Mouse (Mus musculus) ES-E14 (cell line): ENCODE results near the gene Dclk1. TPM values are rescaled to one million over a fixed set of nuclear protein-coding genes. Genes with fewer than 3 reads are reported as not detected.

ENCODE experiments used
- DNase-seq: peaks from one replicate; pipeline ENCODE4 v3.0.0-alpha.2; 2013; ENCODE audit warnings: low read depth, low spot score
- H3K27ac ChIP-seq: 2 replicates; pipeline ENCODE4 v1.5.1; 2012; ENCODE audit warnings: low read depth, mild to moderate bottlenecking, low read length, moderate library complexity, mixed read lengths; ENCODE audit not compliant: poor library complexity, insufficient read depth, severe bottlenecking
- H3K36me3 ChIP-seq: 2 replicates; pipeline ENCODE4 v1.6.1; 2012; ENCODE audit warnings: mild to moderate bottlenecking, low read length, moderate library complexity, mixed read lengths; ENCODE audit not compliant: control insufficient read depth, poor library complexity, insufficient read depth, severe bottlenecking
- H3K4me1 ChIP-seq, 2 experiments: fragments of 150-350 bp in 1 of 2; sonication (generic) in 1 of 2; 2 replicates each; pipeline ENCODE4 v1.6.1; 2012; ENCODE audit warnings: low read length in 2 of 2, mild to moderate bottlenecking in 1 of 2, mixed read lengths in 1 of 2; ENCODE audit not compliant: control insufficient read depth in 2 of 2, insufficient read depth in 2 of 2, poor library complexity in 1 of 2
- H3K4me3 ChIP-seq, 2 experiments: fragments of 150-350 bp in 1 of 2; sonication (generic) in 1 of 2; 2 replicates each; pipeline ENCODE4 v1.5.1; 2012; ENCODE audit warnings: low read length in 2 of 2, low read depth in 1 of 2, mild to moderate bottlenecking in 1 of 2, mixed read lengths in 1 of 2; ENCODE audit not compliant: insufficient read depth in 1 of 2, poor library complexity in 1 of 2, severe bottlenecking in 1 of 2
- H3K9ac ChIP-seq: 2 replicates; pipeline ENCODE4 v1.6.1; 2012; ENCODE audit warnings: low read depth, mild to moderate bottlenecking, low read length, mixed read lengths; ENCODE audit not compliant: poor library complexity, insufficient read depth, severe bottlenecking
- H3K9me3 ChIP-seq: fragments of 150-350 bp; sonication (generic); 2 replicates; pipeline ENCODE4 v1.6.1; 2012; ENCODE audit warnings: low read depth, mild to moderate bottlenecking, low read length; ENCODE audit not compliant: control insufficient read depth, insufficient read depth
- CHD2 ChIP-seq: IDR thresholded peaks from 2 replicates; pipeline ENCODE4 v1.6.1; 2014; ENCODE audit warnings: mild to moderate bottlenecking, low read depth, low read length, inconsistent platforms
- HCFC1 ChIP-seq: IDR thresholded peaks from 2 replicates; pipeline ENCODE4 v1.6.1; 2012; ENCODE audit warnings: low read length, inconsistent platforms, borderline replicate concordance; ENCODE audit not compliant: insufficient read depth
- MAFK ChIP-seq: IDR thresholded peaks from 2 replicates; pipeline ENCODE4 v1.6.1; 2014; ENCODE audit warnings: mild to moderate bottlenecking, low read depth, low read length, inconsistent platforms; ENCODE audit not compliant: insufficient read depth
- ZC3H11A ChIP-seq: IDR thresholded peaks from 2 replicates; pipeline ENCODE4 v1.6.1; 2012; ENCODE audit warnings: low read depth, mild to moderate bottlenecking, inconsistent platforms, low read length, borderline replicate concordance
- ZNF384 ChIP-seq: IDR thresholded peaks from 2 replicates; pipeline ENCODE4 v1.6.1; 2012; ENCODE audit warnings: low read depth, low read length, inconsistent platforms
- in situ Hi-C, 2 experiments: fragments of 600-800 bp; cut with MboI; formaldehyde crosslinking; loops; one replicate each; pipeline ENCODE4 v1.15.1; 2025; ENCODE audit warnings: low sequenced_read_pairs in 2 of 2, inconsistent platforms in 1 of 2; ENCODE audit not compliant: unreplicated experiment in 2 of 2
- total RNA-seq: library from RNA; depleted of rRNA; stranded (reverse); fragments of 300-350 nt; gene quantifications from 2 replicates; pipeline ENCODE4 v1.2.3, GENCODE M21; 2012

The Dclk1 gene
- total RNA-seq, 1 experiment, result 1.7 TPM

DNA sequence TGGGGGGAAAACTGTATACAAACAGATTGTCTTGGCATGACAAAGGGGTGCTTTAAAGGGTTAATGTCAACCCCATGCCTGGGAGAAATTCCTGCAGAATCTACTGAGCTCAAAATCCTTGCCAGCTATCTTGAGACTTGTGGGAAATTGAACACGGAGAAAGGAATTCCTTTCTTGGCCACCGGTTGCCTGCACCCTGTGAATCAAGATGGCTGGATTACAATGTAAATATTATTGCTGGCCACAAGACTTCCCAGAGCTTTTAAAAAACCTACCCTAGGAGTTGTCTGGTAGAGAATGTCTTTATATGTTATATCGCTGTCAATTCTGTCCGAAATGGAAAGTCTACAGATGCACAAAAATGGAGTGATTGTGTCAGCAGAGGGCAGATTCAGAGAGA is 28.4 kb upstream of the Dclk1 start:
- Histone ChIP-seq H3K27ac (no peak overlapping the region), H3K9me3 (no peaks in the 10 kb centered on the region), H3K4me3 (no peak overlapping the region), H3K4me1 (no peaks in the 10 kb centered on the region), H3K9ac (no peak overlapping the region), H3K36me3 (no peaks in the 10 kb centered on the region)
- in situ Hi-C loops, result no loop called here
- no peak for DNase-seq
- TF ChIP-seq CHD2 (no peak), ZC3H11A (no peak), ZNF384 (no peak), HCFC1 (no peak), MAFK (no peak)

DNA sequence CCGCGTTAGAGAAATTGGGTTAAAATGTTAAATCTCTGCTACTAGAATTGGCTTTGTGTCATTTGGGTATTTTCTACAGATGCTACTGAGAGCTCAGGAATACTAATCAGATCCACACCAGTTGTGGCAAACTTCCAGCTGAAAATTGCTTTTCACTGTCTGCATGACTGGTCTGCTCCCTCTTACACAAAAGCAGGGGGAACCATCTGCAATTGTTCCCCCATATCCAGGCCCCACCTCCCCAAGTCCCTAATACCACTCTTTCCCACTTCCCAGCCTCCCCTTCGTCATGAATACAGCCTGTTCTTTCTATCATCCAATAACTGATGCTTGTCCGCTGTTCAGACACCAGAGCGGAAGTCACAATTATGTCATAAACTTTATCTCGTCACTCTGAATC is 27.8 kb upstream of the Dclk1 start:
- in situ Hi-C loops, result no loop called here
- DNase-seq, result no peak
- Histone ChIP-seq H3K9me3 (no peaks in the 10 kb centered on the region), H3K4me3 (no peak overlapping the region), H3K27ac (no peak overlapping the region), H3K36me3 (no peaks in the 10 kb centered on the region), H3K9ac (no peak overlapping the region), H3K4me1 (no peaks in the 10 kb centered on the region)
- TF ChIP-seq ZC3H11A (no peak), HCFC1 (no peak), ZNF384 (no peak), CHD2 (no peak), MAFK (no peak)

DNA sequence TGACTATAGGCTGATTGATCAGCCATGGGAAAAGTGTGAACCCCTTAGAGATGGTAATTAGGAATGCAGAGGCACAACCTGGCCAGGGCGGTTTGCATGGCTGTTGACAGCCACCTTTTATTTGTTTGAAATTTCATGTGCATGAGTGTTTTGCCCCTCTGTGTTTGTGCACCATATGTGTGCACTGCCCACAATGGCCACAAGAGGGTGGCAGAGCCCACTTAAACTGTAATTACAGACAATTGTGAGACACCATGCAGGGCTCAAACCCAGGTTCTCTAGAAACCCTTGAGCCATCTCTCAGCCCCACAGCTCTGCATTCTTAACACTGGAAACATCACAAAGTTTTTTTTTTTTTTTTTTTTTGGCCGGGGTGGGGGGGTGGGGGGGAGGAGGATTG is 19.7 kb upstream of the Dclk1 start:
- Histone ChIP-seq H3K36me3 (no peaks in the 10 kb centered on the region), H3K27ac (no peak overlapping the region), H3K4me3 (no peak overlapping the region), H3K4me1 (no peaks in the 10 kb centered on the region), H3K9ac (no peak overlapping the region), H3K9me3 (no peaks in the 10 kb centered on the region)
- DNase-seq, result peak; percentile 24
- TF ChIP-seq MAFK, result no peak
- no peak for TF ChIP-seq CHD2
- TF ChIP-seq ZC3H11A, result peak; percentile 76; the same call in 1 of the 2 replicates
- TF ChIP-seq ZNF384, result 0 out of 2 replicates have a peak, but pooled peaks have one; percentile 27
- TF ChIP-seq HCFC1, result no peak
- in situ Hi-C loops, result no loop called here

DNA sequence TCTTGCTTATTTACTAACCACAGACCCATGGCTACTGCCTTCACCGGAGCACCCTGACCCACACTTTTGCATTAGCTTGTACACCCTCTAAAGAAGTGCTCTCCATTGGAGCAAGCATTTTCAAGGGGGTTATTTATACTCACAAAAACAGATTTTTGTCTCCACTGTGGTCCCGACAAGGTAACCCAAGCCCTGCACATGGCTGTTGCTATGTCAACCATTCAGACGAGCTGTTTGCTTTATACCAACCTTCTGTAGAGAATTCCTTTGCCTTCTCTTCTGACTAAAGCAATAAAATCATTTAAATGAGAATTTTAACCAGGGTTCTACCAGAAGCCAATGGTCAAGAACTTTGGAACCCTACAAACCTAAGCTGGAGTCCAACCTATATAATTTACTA is 18.3 kb upstream of the Dclk1 start:
- no peak overlapping the region for H3K27ac ChIP-seq
- TF ChIP-seq HCFC1 (no peak), ZC3H11A (no peak), ZNF384 (no peak)
- no peaks in the 10 kb centered on the region for H3K36me3 ChIP-seq
- in situ Hi-C loops, result no loop called here
- no peak overlapping the region for H3K9ac ChIP-seq
- no peaks in the 10 kb centered on the region for H3K4me1 ChIP-seq
- no peak for DNase-seq
- H3K9me3 ChIP-seq, result no peaks in the 10 kb centered on the region
- H3K4me3 ChIP-seq, result no peak overlapping the region

DNA sequence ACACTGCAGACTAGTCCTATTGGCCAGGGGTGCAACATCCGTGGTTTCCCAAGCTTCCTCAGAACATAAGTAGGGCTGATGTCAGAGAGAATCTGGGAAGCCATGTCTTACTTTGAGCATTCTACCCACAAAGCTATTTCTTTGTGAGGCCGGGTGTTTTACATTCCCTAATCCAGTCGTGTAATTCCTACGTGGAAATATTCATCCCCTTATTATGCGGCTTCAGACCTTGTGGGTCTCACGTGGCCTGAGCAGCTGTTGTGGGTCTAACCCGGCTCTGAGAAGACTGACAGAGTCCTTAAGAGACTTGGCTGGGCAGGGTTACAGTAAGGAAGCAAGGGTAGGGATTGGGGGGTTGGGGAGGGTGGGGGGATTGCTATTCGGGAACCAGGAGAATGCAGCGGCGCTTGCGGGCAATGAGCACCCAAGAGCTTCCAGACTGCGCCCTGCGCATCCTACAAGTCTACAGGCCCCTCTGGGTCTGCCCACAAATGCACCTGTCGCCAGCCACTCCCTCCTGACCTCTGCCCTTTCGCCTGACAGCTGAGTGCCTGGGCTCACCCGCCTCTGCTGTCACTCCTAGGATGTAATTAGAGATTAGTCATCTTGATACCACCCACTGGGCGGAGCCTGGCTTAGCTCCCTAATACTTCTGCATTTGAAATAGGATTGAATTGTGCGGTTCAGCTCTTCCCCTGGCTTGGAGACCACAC is 15.5 kb upstream of the Dclk1 start:
- TF ChIP-seq MAFK (no peak), HCFC1 (no peak), ZNF384 (no peak), ZC3H11A (no peak), CHD2 (no peak)
- Histone ChIP-seq H3K36me3 (no peaks in the 10 kb centered on the region), H3K9me3 (no peaks in the 10 kb centered on the region), H3K27ac (no peak overlapping the region), H3K4me3 (no peak overlapping the region), H3K9ac (no peak overlapping the region), H3K4me1 (no peaks in the 10 kb centered on the region)
- in situ Hi-C loops, result no loop called here
- DNase-seq, result peak; percentile 11
